Mouse (Mus musculus): ENCODE data around the gene Stxbp1. TPM values are rescaled to one million over a fixed set of nuclear protein-coding genes. Genes with fewer than 3 reads are reported as not detected.

Gene Stxbp1
- polyA plus RNA-seq, 1 experiment from 2014 or later: 18.1 TPM

- Histone ChIP-seq H3K4me2 (no peak overlapping the region), H3K4me1 (peaks cover 7% of the 10 kb centered on the region), H3K9me3 (no peaks in the 10 kb centered on the region), H3K9ac (no peak overlapping the region), H3K27me3 (no peaks in the 10 kb centered on the region), H3K4me3 (no peak overlapping the region), H3K36me3 (peaks cover 30% of the 10 kb centered on the region), H3K27ac (no peak overlapping the region)
- no peak for ATAC-seq (ENCODE audit: insufficient number of reproducible peaks, insufficient read depth, low FRiP score, low TSS enrichment, low read depth)
- WGBS: 83% methylated on average over 3 of the region's 3 CpGs
Measured at GRCm38 (mm10) chr2:32763353-32763752, 83.7 kb downstream of the Stxbp1 start.

GRCm38 (mm10) chr2:32761859-32762258 lies 85.2 kb downstream of the Stxbp1 start:
- WGBS: 91% methylated on average over 4 of the region's 4 CpGs

GRCm38 (mm10) chr2:32761361-32761760 lies 85.7 kb downstream of the Stxbp1 start:
- WGBS: 91% methylated on average over 14 of the region's 14 CpGs
- H3K4me2 ChIP-seq: no peak overlapping the region
- no peak overlapping the region for H3K4me3 ChIP-seq
- no peaks in the 10 kb centered on the region for H3K27me3 ChIP-seq
- peaks cover 11% of the 10 kb centered on the region for H3K4me1 ChIP-seq
- H3K36me3 ChIP-seq: peaks cover 30% of the 10 kb centered on the region
- no peak overlapping the region for H3K9ac ChIP-seq
- H3K9me3 ChIP-seq: no peaks in the 10 kb centered on the region
- ATAC-seq (ENCODE audit: insufficient number of reproducible peaks, insufficient read depth, low FRiP score, low TSS enrichment, low read depth): no peak
- no peak overlapping the region for H3K27ac ChIP-seq

More at GRCm38 (mm10) chr2:32761859-32762258, 85.2 kb downstream of the Stxbp1 start:
- Histone ChIP-seq H3K4me1 (peaks cover 11% of the 10 kb centered on the region), H3K4me2 (no peak overlapping the region), H3K9ac (no peak overlapping the region), H3K4me3 (no peak overlapping the region), H3K36me3 (peaks cover 30% of the 10 kb centered on the region), H3K27me3 (no peaks in the 10 kb centered on the region), H3K27ac (no peak overlapping the region), H3K9me3 (no peaks in the 10 kb centered on the region)
- no peak for ATAC-seq (ENCODE audit: insufficient number of reproducible peaks, insufficient read depth, low FRiP score, low TSS enrichment, low read depth)

GRCm38 (mm10) chr2:32759001-32759400 lies 88.0 kb downstream of the Stxbp1 start:
- Histone ChIP-seq H3K9me3 (no peaks in the 10 kb centered on the region), H3K4me3 (no peak overlapping the region), H3K9ac (peak overlapping the region; percentile 40; the same call in 1 of the 2 replicates), H3K4me2 (no peak overlapping the region), H3K27me3 (no peaks in the 10 kb centered on the region), H3K27ac (no peak overlapping the region), H3K36me3 (peaks cover 39% of the 10 kb centered on the region), H3K4me1 (peaks cover 11% of the 10 kb centered on the region)
- WGBS: 95% methylated on average over 2 of the region's 2 CpGs
- no peak for ATAC-seq (ENCODE audit: insufficient number of reproducible peaks, insufficient read depth, low FRiP score, low TSS enrichment, low read depth)

- no peak for ATAC-seq (ENCODE audit: insufficient number of reproducible peaks, insufficient read depth, low FRiP score, low TSS enrichment, low read depth)
- no peaks in the 10 kb centered on the region for H3K9me3 ChIP-seq
- peaks cover 39% of the 10 kb centered on the region for H3K36me3 ChIP-seq
- H3K9ac ChIP-seq: peak overlapping the region; percentile 40; the same call in 1 of the 2 replicates
- H3K27me3 ChIP-seq: no peaks in the 10 kb centered on the region
- H3K4me2 ChIP-seq: peak overlapping the region; percentile 58; the same call in 1 of the 2 replicates
- peaks cover 11% of the 10 kb centered on the region for H3K4me1 ChIP-seq
- WGBS: 66% methylated on average over 8 of the region's 8 CpGs
- H3K27ac ChIP-seq: no peak overlapping the region
- H3K4me3 ChIP-seq: no peak overlapping the region
Measured at GRCm38 (mm10) chr2:32758503-32758902, 88.5 kb downstream of the Stxbp1 start.

GRCm38 (mm10) chr2:32757056-32757845 lies 89.8 kb downstream of the Stxbp1 start, which contains the start of gene Tor2a:
Tor2a (plus strand) TSS chr2:32757234.
- peak within 1 kb of the TSS; percentile 86 for H3K9ac ChIP-seq
- H3K4me3 ChIP-seq: peak within 1 kb of the TSS; percentile 72
- peaks cover 11% of the 10 kb centered on the region for H3K4me1 ChIP-seq
- under 1% methylated on average over 66 of the region's 66 CpGs for WGBS
- H3K9me3 ChIP-seq: no peaks in the 10 kb centered on the region
- peaks cover 40% of the 10 kb centered on the region for H3K36me3 ChIP-seq
- ATAC-seq (ENCODE audit: insufficient number of reproducible peaks, insufficient read depth, low FRiP score, low TSS enrichment, low read depth): peak; percentile 89
- no peaks in the 10 kb centered on the region for H3K27me3 ChIP-seq
- peak within 1 kb of the TSS; percentile 89 for H3K27ac ChIP-seq
- H3K4me2 ChIP-seq: peak within 1 kb of the TSS; percentile 58

GRCm38 (mm10) chr2:32756674-32757055 lies 90.4 kb downstream of the Stxbp1 start:
- Histone ChIP-seq H3K9me3 (no peaks in the 10 kb centered on the region), H3K4me1 (peaks cover 14% of the 10 kb centered on the region), H3K4me3 (peak overlapping the region; percentile 72; the same call in 1 of the 2 replicates), H3K27ac (no peak overlapping the region), H3K27me3 (no peaks in the 10 kb centered on the region), H3K36me3 (peaks cover 34% of the 10 kb centered on the region), H3K9ac (no peak overlapping the region), H3K4me2 (peak overlapping the region; percentile 58)
- ATAC-seq (ENCODE audit: insufficient number of reproducible peaks, insufficient read depth, low FRiP score, low TSS enrichment, low read depth): no peak
- WGBS: 31% methylated on average over 6 of the region's 6 CpGs

- H3K4me1 ChIP-seq: peaks cover 16% of the 10 kb centered on the region
- no peaks in the 10 kb centered on the region for H3K9me3 ChIP-seq
- no peak for ATAC-seq (ENCODE audit: insufficient number of reproducible peaks, insufficient read depth, low FRiP score, low TSS enrichment, low read depth)
- H3K27me3 ChIP-seq: no peaks in the 10 kb centered on the region
- H3K9ac ChIP-seq: no peak overlapping the region
- WGBS: 64% methylated on average over 10 of the region's 10 CpGs
- H3K27ac ChIP-seq: no peak overlapping the region
- H3K4me2 ChIP-seq: peak overlapping the region; percentile 64; the same call in 1 of the 2 replicates
- H3K4me3 ChIP-seq: no peak overlapping the region; the same call in 1 of the 2 replicates
- peaks cover 28% of the 10 kb centered on the region for H3K36me3 ChIP-seq
Measured at GRCm38 (mm10) chr2:32752181-32752580, 94.9 kb downstream of the Stxbp1 start.

GRCm38 (mm10) chr2:32751665-32752033 lies 95.4 kb downstream of the Stxbp1 start:
- Histone ChIP-seq H3K36me3 (peaks cover 32% of the 10 kb centered on the region), H3K4me2 (peak overlapping the region; percentile 64), H3K27me3 (no peaks in the 10 kb centered on the region), H3K4me1 (peaks cover 16% of the 10 kb centered on the region), H3K27ac (peak overlapping the region; percentile 16; the same call in 1 of the 2 replicates), H3K9me3 (no peaks in the 10 kb centered on the region), H3K9ac (peak overlapping the region; percentile 59), H3K4me3 (peak overlapping the region; percentile 41)
- no peak for ATAC-seq (ENCODE audit: insufficient number of reproducible peaks, insufficient read depth, low FRiP score, low TSS enrichment, low read depth)
- 17% methylated on average over 10 of the region's 10 CpGs for WGBS

GRCm38 (mm10) chr2:32750887-32751664 lies 96.0 kb downstream of the Stxbp1 start:
- Histone ChIP-seq H3K27me3 (no peaks in the 10 kb centered on the region), H3K9me3 (no peaks in the 10 kb centered on the region), H3K4me3 (peak overlapping the region; percentile 41), H3K27ac (peak overlapping the region; percentile 48), H3K4me2 (peak overlapping the region; percentile 64), H3K36me3 (peaks cover 38% of the 10 kb centered on the region), H3K4me1 (peaks cover 16% of the 10 kb centered on the region), H3K9ac (peak overlapping the region; percentile 59)
- peak; percentile 68 for ATAC-seq (ENCODE audit: insufficient number of reproducible peaks, insufficient read depth, low FRiP score, low TSS enrichment, low read depth)
- WGBS: 6% methylated on average over 31 of the region's 31 CpGs

- H3K27ac ChIP-seq: no peak overlapping the region
- H3K27me3 ChIP-seq: no peaks in the 10 kb centered on the region
- ATAC-seq (ENCODE audit: insufficient number of reproducible peaks, insufficient read depth, low FRiP score, low TSS enrichment, low read depth): no peak
- WGBS: 73% methylated on average over 7 of the region's 7 CpGs
- peaks cover 16% of the 10 kb centered on the region for H3K4me1 ChIP-seq
- H3K4me3 ChIP-seq: no peak overlapping the region
- H3K4me2 ChIP-seq: no peak overlapping the region
- no peak overlapping the region for H3K9ac ChIP-seq
- no peaks in the 10 kb centered on the region for H3K9me3 ChIP-seq
- H3K36me3 ChIP-seq: peaks cover 47% of the 10 kb centered on the region
Measured at GRCm38 (mm10) chr2:32750199-32750598, 96.8 kb downstream of the Stxbp1 start.

Data from embryonic facial prominence, embryonic 13.5 days (tissue).